Mouse (Mus musculus): ENCODE data around the gene H2bfm.
A peak's percentile ranks its signal among the peaks of the same experiment; 100 is the strongest.

- TF ChIP-seq CTCF (IDR thresholded peaks at IDR 0.05; ENCODE audit: low read depth, low read length) (peak; percentile 31; the same call in 1 of the 2 replicates), POLR2A (IDR thresholded peaks at IDR 0.05; ENCODE audit: extremely low read depth, insufficient read depth, low read length) (no peak)
Measured at GRCm38 (mm10) chrX:136959688-136960087, 32.6 kb downstream of the H2bfm start.

Measured in liver, adult 2 months (tissue).